Mouse (Mus musculus): Measurements from ENCODE around the gene Gm21970.

The Gm21970 gene

GRCm38 (mm10) chr16:91391421-91391820 is at the start of gene Gm21970:
Gm21970 (plus strand) TSS chr16:91391721.
- DNase-seq (ENCODE audit: low spot score in 2 of 2) = no peak

GRCm38 (mm10) chr16:91346491-91346890 is 45.0 kb upstream of the Gm21970 start:
- DNase-seq (ENCODE audit: low spot score in 2 of 2) = no peak

GRCm38 (mm10) chr16:91347491-91348263 is 43.8 kb upstream of the Gm21970 start:
- no peak for DNase-seq (ENCODE audit: low spot score in 2 of 2)

- no peak for DNase-seq (ENCODE audit: low spot score in 2 of 2)
These were observed 43.3 kb upstream of the Gm21970 start for GRCm38 (mm10) chr16:91348264-91348565.

GRCm38 (mm10) chr16:91348588-91349330 is 42.8 kb upstream of the Gm21970 start:
- DNase-seq (ENCODE audit: low spot score in 2 of 2) = no peak

GRCm38 (mm10) chr16:91352084-91352562 is 39.4 kb upstream of the Gm21970 start:
- peak; percentile 61 to 80 for DNase-seq (ENCODE audit: low spot score in 2 of 2)

- no peak for DNase-seq (ENCODE audit: low spot score in 2 of 2)
These were observed 38.8 kb upstream of the Gm21970 start for GRCm38 (mm10) chr16:91352749-91353148.

- no peak for DNase-seq (ENCODE audit: low spot score in 2 of 2)
These were observed 38.3 kb upstream of the Gm21970 start for GRCm38 (mm10) chr16:91353177-91353576.

- no peak for DNase-seq (ENCODE audit: low spot score in 2 of 2)
These were observed 37.9 kb upstream of the Gm21970 start for GRCm38 (mm10) chr16:91353638-91354037.

- no peak for DNase-seq (ENCODE audit: low spot score in 2 of 2)
These were observed 36.9 kb upstream of the Gm21970 start for GRCm38 (mm10) chr16:91354599-91354998.

- DNase-seq (ENCODE audit: low spot score in 2 of 2) = no peak
These were observed 36.4 kb upstream of the Gm21970 start for GRCm38 (mm10) chr16:91355160-91355559.

GRCm38 (mm10) chr16:91356760-91357525 is 34.6 kb upstream of the Gm21970 start:
- DNase-seq (ENCODE audit: low spot score in 2 of 2) = no peak

- no peak for DNase-seq (ENCODE audit: low spot score in 2 of 2)
These were observed 34.0 kb upstream of the Gm21970 start for GRCm38 (mm10) chr16:91357526-91357900.

GRCm38 (mm10) chr16:91358555-91358954 is 33.0 kb upstream of the Gm21970 start:
- DNase-seq (ENCODE audit: low spot score in 2 of 2) = peak; percentile 29 to 85

GRCm38 (mm10) chr16:91359531-91359930 is 32.0 kb upstream of the Gm21970 start:
- DNase-seq (ENCODE audit: low spot score in 2 of 2) = no peak

GRCm38 (mm10) chr16:91360162-91360561 is 31.4 kb upstream of the Gm21970 start:
- no peak for DNase-seq (ENCODE audit: low spot score in 2 of 2)

- DNase-seq (ENCODE audit: low spot score in 2 of 2) = no peak
These were observed 29.5 kb upstream of the Gm21970 start for GRCm38 (mm10) chr16:91362006-91362405.

- no peak for DNase-seq (ENCODE audit: low spot score in 2 of 2)
These were observed 28.8 kb upstream of the Gm21970 start for GRCm38 (mm10) chr16:91362616-91363272.

- DNase-seq (ENCODE audit: low spot score in 2 of 2) = no peak
These were observed 28.0 kb upstream of the Gm21970 start for GRCm38 (mm10) chr16:91363483-91363882.

- DNase-seq (ENCODE audit: low spot score in 2 of 2) = peak; percentile 50 to 57
These were observed 25.0 kb upstream of the Gm21970 start for GRCm38 (mm10) chr16:91366567-91366966.

GRCm38 (mm10) chr16:91367066-91367465 is 24.5 kb upstream of the Gm21970 start:
- DNase-seq (ENCODE audit: low spot score in 2 of 2) = no peak

Data from thymus, postnatal 10 days (tissue).